Mouse (Mus musculus): ENCODE results near the gene Gtdc1. TPM values are rescaled to one million over a fixed set of nuclear protein-coding genes. Genes with fewer than 3 reads are reported as not detected.

Gene Gtdc1
- total and polyA plus RNA-seq, 2 experiments from 2014 or later: 11.9 to 13.9 TPM

DNA sequence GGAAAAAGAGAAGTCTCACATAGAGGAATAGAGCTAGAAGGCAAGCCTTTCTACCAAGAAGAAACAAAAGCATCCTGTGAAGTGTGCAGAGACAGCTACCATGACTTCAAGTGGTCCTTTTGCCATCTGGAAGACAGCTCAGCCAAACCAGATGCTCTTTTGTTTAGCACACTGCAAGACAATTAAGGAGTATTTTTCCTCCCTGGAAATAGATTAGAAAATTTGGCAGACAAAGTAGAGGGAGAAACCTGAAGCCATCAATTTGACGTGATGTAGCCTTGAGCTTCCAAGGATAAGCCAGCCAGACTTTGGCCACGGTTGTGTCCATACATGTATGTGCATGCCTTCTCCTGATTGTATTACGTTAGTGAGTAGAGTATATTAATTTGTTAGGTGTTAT lies 3.5 kb upstream of the Gtdc1 start:
- no peak overlapping the region for H3K9ac ChIP-seq (replicated peaks; ENCODE audit: low read depth, low read length)
- H3K27me3 ChIP-seq (ENCODE audit: control insufficient read depth, insufficient read depth, low read length): no peaks in the 10 kb centered on the region
- DNase-seq (ENCODE audit: low spot score) (no peak), ATAC-seq (ENCODE audit: insufficient read depth, low read depth) (no peak)
- no peaks in the 10 kb centered on the region for H3K36me3 ChIP-seq (replicated peaks; ENCODE audit: control insufficient read depth, insufficient read depth, low read length)
- peaks cover 6% of the 10 kb centered on the region; the same call in 1 of the 2 replicates for H3K4me1 ChIP-seq (ENCODE audit: control insufficient read depth, insufficient read depth)
- H3K4me3 ChIP-seq (ENCODE audit: low read depth, low read length): no peak overlapping the region
- TF ChIP-seq CTCF (IDR thresholded peaks at IDR 0.05; ENCODE audit: low read depth): no peak
- no peak for TF ChIP-seq EP300 (IDR thresholded peaks at IDR 0.05; ENCODE audit: low read depth)
- no peak overlapping the region for H3K4me2 ChIP-seq (ENCODE audit: low read depth, low read length)
- H3K27ac ChIP-seq (ENCODE audit: low read depth): no peak overlapping the region
- H3K9me3 ChIP-seq (replicated peaks; ENCODE audit: control insufficient read depth, low read length): no peaks in the 10 kb centered on the region
- WGBS: 64% methylated on average over 3 of the region's 3 CpGs

DNA sequence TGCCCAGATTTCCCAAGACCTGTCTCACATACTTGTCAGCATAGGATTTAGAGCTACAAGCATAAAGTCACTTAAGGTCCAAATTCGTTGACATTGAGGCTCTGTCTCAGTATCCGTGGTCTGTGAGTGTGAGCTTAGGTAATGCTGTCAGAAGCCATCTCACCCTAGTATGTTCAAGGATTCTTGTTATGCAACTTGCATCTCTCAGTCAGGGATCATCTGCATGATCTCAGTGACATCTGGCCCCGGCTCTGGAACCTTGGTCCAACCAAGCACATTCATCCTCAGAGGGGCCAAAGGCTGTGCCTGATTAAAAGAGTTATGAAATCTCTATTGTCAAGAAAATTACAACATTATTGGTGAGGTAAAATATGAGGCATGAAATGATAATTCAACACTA lies 1.2 kb upstream of the Gtdc1 start:
- WGBS: 80% methylated on average over 3 of the region's 3 CpGs
- ATAC-seq (ENCODE audit: insufficient read depth, low read depth): no peak
- Histone ChIP-seq H3K27me3 (ENCODE audit: control insufficient read depth, insufficient read depth, low read length) (no peaks in the 10 kb centered on the region), H3K9ac (replicated peaks; ENCODE audit: low read depth, low read length) (no peak overlapping the region), H3K4me1 (ENCODE audit: control insufficient read depth, insufficient read depth) (peaks cover 11% of the 10 kb centered on the region), H3K4me2 (ENCODE audit: low read depth, low read length) (no peak overlapping the region), H3K27ac (ENCODE audit: low read depth) (no peak overlapping the region), H3K9me3 (replicated peaks; ENCODE audit: control insufficient read depth, low read length) (no peaks in the 10 kb centered on the region), H3K4me3 (ENCODE audit: low read depth, low read length) (no peak overlapping the region), H3K36me3 (replicated peaks; ENCODE audit: control insufficient read depth, insufficient read depth, low read length) (no peaks in the 10 kb centered on the region)
- DNase-seq (ENCODE audit: low spot score): no peak
- TF ChIP-seq EP300 (IDR thresholded peaks at IDR 0.05; ENCODE audit: low read depth) (no peak), CTCF (IDR thresholded peaks at IDR 0.05; ENCODE audit: low read depth) (no peak)

GRCm38 (mm10) chr2:44926683-44927481 lies 575 bp downstream of the Gtdc1 start:
- peak overlapping the region; percentile 99 for H3K27ac ChIP-seq (ENCODE audit: low read depth)
- peak; percentile 95 for ATAC-seq (ENCODE audit: insufficient read depth, low read depth)
- H3K4me3 ChIP-seq (ENCODE audit: low read depth, low read length): peak overlapping the region; percentile 75
- under 1% methylated on average over 33 of the region's 95 CpGs for WGBS
- H3K4me2 ChIP-seq (ENCODE audit: low read depth, low read length): peak overlapping the region; percentile 84
- H3K4me1 ChIP-seq (ENCODE audit: control insufficient read depth, insufficient read depth): peaks cover 15% of the 10 kb centered on the region
- H3K27me3 ChIP-seq (ENCODE audit: control insufficient read depth, insufficient read depth, low read length): no peaks in the 10 kb centered on the region
- TF ChIP-seq CTCF (IDR thresholded peaks at IDR 0.05; ENCODE audit: low read depth): no peak
- TF ChIP-seq EP300 (IDR thresholded peaks at IDR 0.05; ENCODE audit: low read depth): peak; percentile 73; the same call in 1 of the 2 replicates
- H3K9ac ChIP-seq (replicated peaks; ENCODE audit: low read depth, low read length): peak overlapping the region; percentile 71
- DNase-seq (ENCODE audit: low spot score): peak; percentile 95
- H3K36me3 ChIP-seq (replicated peaks; ENCODE audit: control insufficient read depth, insufficient read depth, low read length): no peaks in the 10 kb centered on the region
- H3K9me3 ChIP-seq (replicated peaks; ENCODE audit: control insufficient read depth, low read length): no peaks in the 10 kb centered on the region

DNA sequence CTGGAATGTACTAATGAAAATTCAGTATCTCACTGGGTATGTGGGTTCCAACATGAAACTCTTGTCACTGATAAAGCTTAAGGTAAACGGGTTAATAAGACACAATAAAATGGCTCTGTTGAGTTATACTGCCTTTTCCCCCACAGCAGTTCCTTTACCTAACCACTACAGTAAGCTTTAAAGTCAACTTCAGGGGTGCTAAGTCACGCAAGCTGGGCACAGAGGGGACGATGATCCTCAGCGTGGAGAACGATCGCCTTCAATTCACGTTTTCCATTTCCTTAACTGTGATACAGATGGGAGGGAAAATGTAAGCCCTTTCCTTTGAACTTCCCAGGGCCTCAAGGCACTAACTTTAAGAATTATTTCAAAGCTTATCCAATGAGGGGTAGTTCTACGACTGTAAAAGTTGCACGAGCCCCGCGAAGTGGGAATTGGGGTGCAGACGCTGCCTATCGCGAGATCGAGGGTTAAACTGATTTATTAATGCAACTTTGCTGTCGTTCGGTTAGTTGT lies 1.2 kb downstream of the Gtdc1 start:
- ATAC-seq (ENCODE audit: insufficient read depth, low read depth): no peak
- H3K4me2 ChIP-seq (ENCODE audit: low read depth, low read length): peak overlapping the region; percentile 84
- H3K9me3 ChIP-seq (replicated peaks; ENCODE audit: control insufficient read depth, low read length): no peaks in the 10 kb centered on the region

GRCm38 (mm10) chr2:44924618-44925017 lies 2.8 kb downstream of the Gtdc1 start:
- ATAC-seq (ENCODE audit: insufficient read depth, low read depth): no peak
- Histone ChIP-seq H3K27ac (ENCODE audit: low read depth) (no peak overlapping the region), H3K4me2 (ENCODE audit: low read depth, low read length) (no peak overlapping the region), H3K9ac (replicated peaks; ENCODE audit: low read depth, low read length) (no peak overlapping the region), H3K27me3 (ENCODE audit: control insufficient read depth, insufficient read depth, low read length) (no peaks in the 10 kb centered on the region), H3K9me3 (replicated peaks; ENCODE audit: control insufficient read depth, low read length) (no peaks in the 10 kb centered on the region), H3K4me3 (ENCODE audit: low read depth, low read length) (no peak overlapping the region), H3K4me1 (ENCODE audit: control insufficient read depth, insufficient read depth) (peaks cover 10% of the 10 kb centered on the region), H3K36me3 (replicated peaks; ENCODE audit: control insufficient read depth, insufficient read depth, low read length) (no peaks in the 10 kb centered on the region)
- TF ChIP-seq EP300 (IDR thresholded peaks at IDR 0.05; ENCODE audit: low read depth): no peak
- no peak for TF ChIP-seq CTCF (IDR thresholded peaks at IDR 0.05; ENCODE audit: low read depth)
- DNase-seq (ENCODE audit: low spot score): no peak

More for the DNA sequence above, 1.2 kb downstream of the Gtdc1 start:
- H3K4me3 ChIP-seq (ENCODE audit: low read depth, low read length): peak overlapping the region; percentile 75
- peak overlapping the region; percentile 71 for H3K9ac ChIP-seq (replicated peaks; ENCODE audit: low read depth, low read length)
- DNase-seq (ENCODE audit: low spot score): peak; percentile 56
- H3K4me1 ChIP-seq (ENCODE audit: control insufficient read depth, insufficient read depth): peaks cover 15% of the 10 kb centered on the region
- 1% methylated on average over 17 of the region's 17 CpGs for WGBS
- no peaks in the 10 kb centered on the region for H3K27me3 ChIP-seq (ENCODE audit: control insufficient read depth, insufficient read depth, low read length)
- no peak for TF ChIP-seq CTCF (IDR thresholded peaks at IDR 0.05; ENCODE audit: low read depth)
- no peak for TF ChIP-seq EP300 (IDR thresholded peaks at IDR 0.05; ENCODE audit: low read depth)
- H3K27ac ChIP-seq (ENCODE audit: low read depth): peak overlapping the region; percentile 99
- H3K36me3 ChIP-seq (replicated peaks; ENCODE audit: control insufficient read depth, insufficient read depth, low read length): no peaks in the 10 kb centered on the region

Data from heart, postnatal 0 days (tissue).